Mouse (Mus musculus) retina, adult 2 months (tissue): Measurements from ENCODE around the gene Cryaa.

Experiments used
- DNase-seq: peaks from one replicate; pipeline ENCODE4 v3.0.0-alpha.2; 2012; ENCODE audit warnings: low read depth, low spot score

Cryaa gene

DNA sequence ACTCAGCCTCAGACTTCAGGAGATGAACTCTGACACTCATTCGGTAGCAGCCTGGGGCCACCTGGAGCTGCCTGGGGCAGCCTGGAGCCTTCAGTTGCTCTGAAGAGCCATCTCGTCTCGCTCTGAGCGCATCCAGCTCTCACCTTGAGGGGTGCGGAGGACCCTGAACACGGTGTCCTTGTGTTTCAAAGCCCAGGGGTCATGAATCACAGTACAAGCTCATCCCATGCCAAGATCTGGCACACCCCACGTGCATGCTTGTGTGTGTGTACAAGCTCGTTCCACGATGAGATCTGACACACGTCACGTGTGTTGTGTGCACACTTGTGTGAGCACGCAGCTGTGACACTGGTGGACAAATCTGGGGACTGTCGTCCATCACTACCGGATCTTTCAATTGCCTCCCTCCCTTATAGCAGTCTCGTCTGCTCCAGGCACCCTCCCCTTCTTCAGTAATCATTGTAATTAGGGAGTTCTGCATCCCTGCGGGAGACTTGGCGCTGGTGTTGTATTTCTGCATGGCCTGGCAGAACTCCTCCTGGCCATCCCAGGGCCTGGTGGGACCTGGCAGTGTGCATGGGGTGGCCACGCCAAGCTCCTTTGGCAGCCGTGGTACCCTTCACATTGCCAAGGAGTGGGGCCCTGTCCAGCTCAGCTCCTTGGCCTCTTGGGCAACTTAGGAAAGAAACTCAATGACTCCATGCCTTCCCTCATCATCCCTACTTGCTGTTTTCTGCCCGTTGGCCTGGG lies 27.8 kb downstream of the Cryaa start:
- DNase-seq = no peak

DNA sequence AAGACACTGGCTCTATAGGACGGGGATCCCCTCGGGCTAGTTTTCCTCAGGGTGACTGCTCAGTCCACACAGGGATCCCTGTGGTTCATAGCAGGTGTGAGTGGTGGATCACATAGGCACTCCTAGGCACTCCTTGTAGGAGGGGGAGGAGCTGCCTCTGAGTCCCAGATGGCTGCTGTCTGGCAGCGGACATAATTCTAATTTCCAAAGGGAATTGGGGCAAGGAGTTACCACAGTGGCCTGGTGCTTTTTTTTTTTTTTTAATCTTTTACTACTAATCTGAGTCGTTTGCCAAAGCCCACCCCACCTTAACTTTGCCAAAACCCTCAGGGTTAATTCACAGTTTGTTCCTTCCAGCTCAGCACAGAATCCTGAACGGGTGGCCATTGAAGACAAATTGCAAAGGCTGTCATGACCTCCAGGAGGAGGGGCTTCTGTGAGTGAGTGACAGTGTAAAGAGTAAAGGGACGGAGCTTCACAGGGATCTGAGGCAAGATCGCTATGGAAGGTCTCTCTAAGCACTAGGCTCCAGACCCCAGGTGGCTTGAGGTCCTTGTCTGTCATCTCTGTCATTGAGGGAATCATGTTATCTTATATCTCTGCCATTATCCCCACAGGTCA lies 31.6 kb downstream of the Cryaa start:
- DNase-seq = no peak

DNA sequence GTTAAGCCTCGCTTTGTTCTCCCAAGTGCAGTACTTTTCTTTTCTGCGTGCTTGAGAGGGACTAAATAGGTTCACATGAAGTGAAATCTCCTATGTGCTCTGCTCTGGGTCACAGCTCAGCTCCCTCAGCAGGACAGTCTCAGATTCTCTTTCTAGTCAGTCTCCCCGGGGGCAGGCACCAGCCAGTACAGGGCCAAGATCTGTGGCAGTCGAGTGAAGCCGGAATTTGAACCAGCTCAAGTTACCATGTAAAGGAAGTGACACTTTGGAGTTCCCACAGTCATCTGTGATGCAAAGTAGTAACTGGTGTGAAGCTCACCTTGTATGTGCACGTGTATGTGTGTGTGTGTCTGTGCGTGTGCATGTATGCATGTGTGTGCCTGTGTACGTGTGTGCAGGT lies 32.8 kb downstream of the Cryaa start:
- DNase-seq = no peak

DNA sequence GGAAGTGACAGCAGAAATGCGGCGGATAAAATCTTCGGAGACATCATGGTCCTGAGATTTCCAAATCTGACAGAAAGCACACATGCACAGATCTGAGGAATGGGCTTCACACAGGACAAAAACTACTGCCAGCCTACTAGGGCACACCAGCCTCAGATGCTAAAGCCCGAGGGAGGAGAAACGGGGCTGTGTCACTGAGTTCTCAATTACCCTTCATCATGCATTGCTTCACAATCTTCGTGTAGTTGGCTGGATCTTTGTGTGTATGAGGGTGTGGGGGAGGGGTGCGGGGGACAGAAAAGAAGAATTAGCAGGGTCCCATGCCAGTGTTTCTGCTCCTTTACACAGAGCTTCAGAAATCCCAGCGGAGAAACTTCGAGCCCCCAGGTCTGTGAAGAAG lies 36.1 kb downstream of the Cryaa start:
- DNase-seq = no peak

DNA sequence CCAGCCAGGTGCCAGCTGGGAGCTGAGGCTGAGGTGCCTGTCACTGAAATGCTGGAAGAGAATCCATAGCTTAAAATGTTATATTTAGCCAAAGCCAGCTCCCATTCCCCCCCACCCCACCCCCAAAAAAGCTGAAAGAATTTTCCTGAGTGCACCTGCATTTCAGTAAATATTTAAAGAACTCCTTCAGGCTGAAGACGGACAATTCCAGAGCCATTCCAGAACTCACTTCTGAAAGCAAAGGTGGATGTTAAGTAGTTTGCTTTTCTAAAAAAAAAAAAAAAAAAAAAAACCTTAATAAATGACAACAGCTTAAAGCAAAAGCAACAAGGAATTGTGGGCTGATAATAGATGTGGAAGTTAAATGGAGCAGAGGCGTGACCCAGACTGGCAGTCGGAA lies 36.5 kb downstream of the Cryaa start:
- DNase-seq = no peak

DNA sequence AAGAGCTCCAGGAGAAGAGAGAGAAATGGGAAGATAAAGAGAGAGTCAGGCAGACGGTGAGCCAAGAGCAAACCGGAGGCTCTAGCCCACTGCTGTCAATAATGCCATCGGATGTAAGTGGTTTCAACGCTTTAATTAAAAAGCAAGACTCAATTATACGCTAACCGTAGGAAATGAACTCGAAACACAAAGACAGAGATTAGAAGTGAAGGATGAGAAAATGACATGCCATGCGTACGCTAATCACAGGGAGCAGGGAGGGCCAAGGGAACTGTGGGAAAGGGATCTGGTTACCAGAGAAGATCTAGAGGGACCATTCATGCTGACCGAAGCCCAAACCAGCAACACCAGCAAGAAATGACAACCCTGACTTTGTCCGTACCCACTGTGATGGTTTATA lies 37.4 kb downstream of the Cryaa start:
- no peak for DNase-seq

DNA sequence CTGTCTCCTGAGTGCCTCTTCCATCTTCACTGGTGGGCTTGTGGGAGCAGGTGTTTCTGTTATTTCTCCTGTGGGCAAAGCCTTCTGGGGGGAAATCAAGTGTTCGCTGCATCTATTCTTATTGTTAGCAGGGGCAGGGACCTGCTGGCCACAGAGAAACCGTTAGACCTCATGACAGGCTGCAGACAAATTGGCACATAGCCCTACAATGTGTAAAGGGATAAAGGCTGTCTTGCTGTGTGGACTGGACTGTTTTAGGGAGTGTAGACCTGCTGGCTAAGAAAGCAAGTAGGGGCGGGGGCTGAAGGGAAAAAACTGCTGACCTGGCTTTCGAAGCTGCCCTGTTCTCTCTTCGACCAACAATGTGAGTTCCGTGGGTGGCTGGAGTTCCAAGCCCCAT lies 44.0 kb downstream of the Cryaa start:
- DNase-seq = no peak

DNA sequence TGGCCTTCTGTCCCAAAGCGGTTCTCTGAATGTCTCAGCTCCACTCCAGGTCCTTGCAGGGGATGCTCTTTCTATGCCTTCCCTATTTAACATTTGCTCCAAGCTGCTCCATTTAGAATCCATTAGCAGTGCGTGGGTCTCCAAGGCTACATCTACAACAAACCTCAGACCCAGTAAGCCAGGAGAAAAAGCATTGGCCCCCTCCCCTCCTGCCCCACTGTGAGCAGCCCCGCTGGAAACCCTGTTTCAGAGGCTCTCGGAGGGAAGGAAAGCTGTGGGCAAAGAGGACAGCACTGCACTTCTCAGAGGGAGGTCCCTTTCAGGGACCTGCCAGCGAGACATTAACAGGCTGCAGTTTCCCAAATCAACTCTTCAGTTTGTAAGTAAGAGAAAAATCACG lies 47.8 kb downstream of the Cryaa start:
- DNase-seq = no peak

DNA sequence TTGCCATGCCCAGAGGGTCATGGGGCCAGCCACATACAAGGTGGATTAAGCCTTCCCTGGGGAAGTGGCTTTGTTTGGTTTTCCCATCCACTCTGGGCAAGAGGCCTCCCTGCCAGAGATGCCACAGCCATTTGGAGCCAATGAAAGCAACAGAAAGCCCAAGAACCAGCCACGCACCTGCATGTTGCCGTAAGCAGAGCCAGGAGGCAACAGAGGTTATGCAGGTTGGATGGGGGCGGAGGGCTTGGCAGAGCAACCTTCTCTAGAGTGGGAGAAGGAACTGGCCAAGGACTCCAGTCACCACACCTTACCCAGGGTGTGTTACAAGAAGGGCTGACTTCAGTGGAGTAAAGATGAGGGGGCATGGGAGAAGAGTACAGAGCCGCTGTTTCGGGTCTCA lies 48.6 kb downstream of the Cryaa start:
- DNase-seq = no peak

DNA sequence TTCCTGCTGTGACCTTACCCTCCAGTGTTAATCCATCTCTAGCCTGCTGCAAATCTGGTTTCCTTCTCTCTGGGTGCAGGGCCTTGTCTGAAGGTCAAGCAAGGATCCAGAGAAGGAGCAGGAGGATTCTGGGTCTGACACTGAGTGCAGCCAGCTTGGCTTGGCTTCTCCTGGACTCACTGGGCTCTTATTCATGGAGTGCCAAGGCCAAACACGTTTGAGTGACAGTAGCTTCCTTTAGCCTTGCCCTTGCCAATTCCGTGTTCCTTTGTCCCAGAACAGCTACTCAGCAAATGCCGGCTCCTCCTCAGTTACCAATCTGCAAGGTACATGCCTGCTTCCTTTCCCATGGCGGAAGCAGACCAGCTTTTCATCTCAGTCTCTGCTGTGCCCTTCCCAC lies 49.6 kb downstream of the Cryaa start:
- no peak for DNase-seq

DNA sequence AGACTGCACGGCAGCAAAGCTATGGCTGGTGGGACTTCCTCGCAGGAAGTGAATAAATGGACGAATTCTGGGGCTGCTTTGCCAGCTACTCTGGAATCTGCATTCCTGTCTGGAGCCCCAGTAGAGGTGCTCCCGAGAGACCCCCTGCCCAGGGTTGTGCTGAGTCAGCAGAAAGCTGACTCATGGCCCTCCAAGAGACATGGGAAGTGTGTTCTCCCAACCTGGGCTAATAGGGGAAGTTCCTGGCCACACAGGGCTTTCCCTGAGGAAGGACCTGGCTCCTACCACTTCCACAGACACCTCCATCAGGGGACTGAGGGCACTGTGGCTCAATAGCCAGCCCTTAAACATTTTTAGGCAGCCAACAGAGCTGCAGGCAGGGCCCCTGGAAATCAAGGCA lies 50.4 kb downstream of the Cryaa start:
- no peak for DNase-seq

DNA sequence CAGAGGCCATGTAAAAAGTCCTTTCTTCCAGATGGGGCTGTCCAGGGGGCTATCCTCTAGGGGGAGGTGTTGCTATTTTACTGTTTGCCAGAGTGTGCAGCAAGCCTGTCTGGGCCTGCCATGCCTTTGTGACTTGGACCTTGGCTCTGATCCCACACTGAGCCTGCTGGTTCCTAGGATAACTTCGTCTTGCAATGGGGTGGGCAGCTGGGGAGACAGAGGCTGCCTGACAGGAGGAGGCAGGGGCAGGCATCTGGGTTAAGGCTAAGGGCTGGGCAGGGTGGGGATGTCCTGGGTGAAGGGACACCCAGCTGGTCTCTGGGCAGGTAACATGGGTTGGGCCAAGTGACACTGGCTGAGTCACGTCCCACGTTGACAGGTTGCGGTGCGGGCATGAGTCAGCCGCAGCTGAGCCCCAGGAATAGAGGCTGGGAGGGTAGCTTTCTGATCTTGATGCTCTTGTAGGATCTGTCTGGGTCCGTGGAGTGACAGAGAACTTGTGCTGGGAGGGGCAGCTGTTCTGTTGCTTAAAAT lies 51.4 kb downstream of the Cryaa start:
- DNase-seq = no peak

DNA sequence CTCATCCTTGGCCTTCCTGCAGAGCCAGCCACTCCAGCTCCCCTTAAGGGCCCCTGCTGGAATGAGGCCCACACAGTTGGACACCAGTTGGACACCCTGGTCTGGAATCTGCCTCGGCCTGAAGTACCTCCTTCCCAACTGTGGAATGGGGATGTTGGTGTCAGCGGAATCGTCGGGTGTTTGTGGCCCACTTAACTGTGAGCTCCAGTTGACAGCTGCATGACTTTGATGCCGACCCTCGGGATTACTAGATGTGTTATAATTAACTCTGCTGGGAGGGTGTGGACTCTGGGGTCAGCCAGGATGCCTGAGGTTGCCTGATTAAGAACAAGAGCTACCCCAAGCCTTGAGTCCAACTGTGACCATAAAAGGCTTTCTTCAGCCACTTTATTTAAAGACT lies 53.4 kb downstream of the Cryaa start:
- DNase-seq = no peak
